26 mouse cellular contexts compared by ENCODE assay signal in the genomic region with DNA sequence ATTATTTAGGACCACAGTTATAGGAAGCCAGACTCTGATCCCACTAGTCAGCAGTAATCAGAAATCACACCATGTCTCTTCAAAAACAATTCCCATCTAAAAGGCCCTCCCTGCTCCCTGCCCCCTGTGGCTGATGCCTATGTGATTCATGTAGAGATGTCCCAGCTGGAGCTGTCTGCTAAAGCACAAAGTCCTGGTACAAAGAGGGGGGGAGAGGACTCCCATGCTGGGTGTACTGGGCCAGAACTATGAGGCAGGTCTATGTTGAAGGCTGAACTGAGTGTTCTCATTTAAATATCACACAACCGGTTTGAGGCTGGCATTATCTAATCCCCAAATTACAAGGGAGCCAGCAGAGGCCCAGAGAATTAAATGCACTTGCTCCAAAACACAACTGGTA.
DNase-seq lines count a peak whose midpoint lies in the region; ATAC-seq and TF ChIP-seq lines count a peak whose summit lies in the region.
"Had no signal": no experiment of that assay in that cellular context is flagged by ENCODE, and none has a peak within 500 bp of the region (broad histone marks: within the 10 kb centered on the region; RNA-seq: fewer than 3 reads in every experiment).

No protein-coding gene starts in this region.

- H3K9me3 ChIP-seq in forebrain, postnatal 0 days (ENCODE audit: low read length) = no peaks in the 10 kb centered on the region
- H3K9me3 ChIP-seq in forebrain, embryonic 15.5 days = no peaks in the 10 kb centered on the region
- no peaks in the 10 kb centered on the region for H3K9me3 ChIP-seq in kidney, embryonic 15.5 days (replicated peaks)
- H3K9me3 ChIP-seq in lung, postnatal 0 days (ENCODE audit: low read length) = no peaks in the 10 kb centered on the region
- H3K9me3 ChIP-seq: embryonic facial prominence, embryonic 15.5 days; heart, embryonic 10.5 days; hindbrain, embryonic 15.5 days; limb, embryonic 12.5 days; midbrain, embryonic 10.5 days; neural tube, embryonic 13.5 days; stomach, embryonic 15.5 days had no signal

- TF ChIP-seq POLR2A in olfactory bulb, adult 2 months (IDR thresholded peaks at IDR 0.05; ENCODE audit: insufficient read depth, low read depth, low read length) = no peak

- TF ChIP-seq CTCF in forebrain, postnatal 0 days (IDR thresholded peaks at IDR 0.05; ENCODE audit: low read depth) = no peak
- TF ChIP-seq CTCF in lung, postnatal 0 days (IDR thresholded peaks at IDR 0.05) = no peak
- TF ChIP-seq CTCF in olfactory bulb, adult 2 months (IDR thresholded peaks at IDR 0.05; ENCODE audit: insufficient read depth, low read depth, low read length) = no peak

- H3K27me3 ChIP-seq in forebrain, postnatal 0 days (ENCODE audit: insufficient read depth, low read length) = no peaks in the 10 kb centered on the region
- H3K27me3 ChIP-seq in forebrain, embryonic 15.5 days = no peaks in the 10 kb centered on the region
- H3K27me3 ChIP-seq in kidney, embryonic 15.5 days = no peaks in the 10 kb centered on the region
- no peaks in the 10 kb centered on the region for H3K27me3 ChIP-seq in lung, postnatal 0 days (replicated peaks; ENCODE audit: insufficient read depth, low read length)
- H3K27me3 ChIP-seq: embryonic facial prominence, embryonic 15.5 days; hindbrain, embryonic 15.5 days; limb, embryonic 12.5 days; stomach, embryonic 15.5 days had no signal

- 0 out of 2 replicates have a peak overlapping the region, but pooled peaks have one; percentile 77 for H3K27ac ChIP-seq in forebrain, postnatal 0 days (ENCODE audit: low read depth, low read length)
- no peak overlapping the region for H3K27ac ChIP-seq in forebrain, embryonic 15.5 days (replicated peaks)
- no peak overlapping the region for H3K27ac ChIP-seq in kidney, embryonic 15.5 days
- no peak overlapping the region for H3K27ac ChIP-seq in lung, postnatal 0 days (ENCODE audit: low read length)
- peak overlapping the region; percentile 83 for H3K27ac ChIP-seq in olfactory bulb, adult 2 months (ENCODE audit: insufficient read depth, low read depth, low read length)
- H3K27ac ChIP-seq: embryonic facial prominence, embryonic 15.5 days; heart, embryonic 10.5 days; limb, embryonic 12.5 days; macrophage; midbrain, embryonic 10.5 days; neural tube, embryonic 13.5 days; stomach, embryonic 15.5 days had no signal

- H3K9ac ChIP-seq in forebrain, postnatal 0 days = no peak overlapping the region
- H3K9ac ChIP-seq in forebrain, embryonic 15.5 days (replicated peaks) = no peak overlapping the region
- H3K9ac ChIP-seq in kidney, embryonic 15.5 days = no peak overlapping the region
- no peak overlapping the region for H3K9ac ChIP-seq in lung, postnatal 0 days (replicated peaks; ENCODE audit: low read depth)
- H3K9ac ChIP-seq: embryonic facial prominence, embryonic 15.5 days; hindbrain, embryonic 15.5 days; limb, embryonic 12.5 days; liver, postnatal 0 days; neural tube, embryonic 13.5 days; stomach, embryonic 15.5 days had no signal

- no peaks in the 10 kb centered on the region for H3K36me3 ChIP-seq in forebrain, postnatal 0 days (ENCODE audit: insufficient read depth)
- H3K36me3 ChIP-seq in forebrain, embryonic 15.5 days = no peaks in the 10 kb centered on the region
- no peaks in the 10 kb centered on the region for H3K36me3 ChIP-seq in kidney, embryonic 15.5 days
- no peaks in the 10 kb centered on the region for H3K36me3 ChIP-seq in lung, postnatal 0 days (ENCODE audit: insufficient read depth, low read length)
- H3K36me3 ChIP-seq: embryonic facial prominence, embryonic 15.5 days; heart, embryonic 10.5 days; hindbrain, embryonic 15.5 days; limb, embryonic 12.5 days; midbrain, embryonic 10.5 days; neural tube, embryonic 13.5 days; stomach, embryonic 15.5 days had no signal

- no peak overlapping the region for H3K4me2 ChIP-seq in forebrain, postnatal 0 days (ENCODE audit: low read depth)
- no peak overlapping the region for H3K4me2 ChIP-seq in forebrain, embryonic 15.5 days (replicated peaks)
- no peak overlapping the region for H3K4me2 ChIP-seq in kidney, embryonic 15.5 days
- H3K4me2 ChIP-seq in lung, postnatal 0 days (replicated peaks; ENCODE audit: low read depth, low read length) = no peak overlapping the region
- H3K4me2 ChIP-seq: embryonic facial prominence, embryonic 15.5 days; hindbrain, embryonic 15.5 days; limb, embryonic 12.5 days; liver, embryonic 11.5 days; neural tube, embryonic 13.5 days; stomach, embryonic 15.5 days had no signal

- TF ChIP-seq EP300 in lung, postnatal 0 days (IDR thresholded peaks at IDR 0.05) = no peak

- H3K4me1 ChIP-seq in forebrain, postnatal 0 days (ENCODE audit: insufficient read depth) = peaks cover 21% of the 10 kb centered on the region
- peaks cover 21% of the 10 kb centered on the region for H3K4me1 ChIP-seq in forebrain, embryonic 15.5 days
- H3K4me1 ChIP-seq in kidney, embryonic 15.5 days = peaks cover 7% of the 10 kb centered on the region
- H3K4me1 ChIP-seq in lung, postnatal 0 days (ENCODE audit: insufficient read depth, low read depth, low read length) = no peaks in the 10 kb centered on the region
- H3K4me1 ChIP-seq in olfactory bulb, adult 2 months (ENCODE audit: control insufficient read depth, insufficient read depth, low read length) = peaks cover 17% of the 10 kb centered on the region
- H3K4me1 ChIP-seq: embryonic facial prominence, embryonic 15.5 days; heart, embryonic 10.5 days; stomach, embryonic 15.5 days had no signal

- no peak for DNase-seq in forebrain, postnatal 0 days
- peak; percentile 46 for DNase-seq in kidney, postnatal 14 days
- DNase-seq in lung, postnatal 14 days = peak; percentile 17
- no peak for DNase-seq in lung, postnatal 0 days (ENCODE audit: low spot score)
- no peak for DNase-seq in right cerebral cortex, postnatal 25 days
- DNase-seq: adrenal gland, postnatal 14 days; cerebellum, adult 9-10 months; gastrocnemius, postnatal 10 days; liver, postnatal 0 days; right cerebral cortex, adult 18-20 months; thymus, postnatal 25 days had no signal

- H3K4me3 ChIP-seq in forebrain, postnatal 0 days (ENCODE audit: low read depth, low read length) = no peak overlapping the region
- no peak overlapping the region for H3K4me3 ChIP-seq in forebrain, embryonic 15.5 days
- no peak overlapping the region for H3K4me3 ChIP-seq in kidney, embryonic 15.5 days (replicated peaks)
- H3K4me3 ChIP-seq in lung, postnatal 0 days (ENCODE audit: low read depth, low read length) = no peak overlapping the region
- no peak overlapping the region for H3K4me3 ChIP-seq in olfactory bulb, adult 2 months (ENCODE audit: insufficient read depth, low read depth, low read length)
- H3K4me3 ChIP-seq: embryonic facial prominence, embryonic 15.5 days; heart, embryonic 10.5 days; hindbrain, embryonic 15.5 days; limb, embryonic 12.5 days; midbrain, embryonic 10.5 days; myocyte; neural tube, embryonic 13.5 days; stomach, embryonic 15.5 days had no signal

- no peak for ATAC-seq in forebrain, postnatal 0 days
- no peak for ATAC-seq in forebrain, embryonic 15.5 days (replicated peaks)
- ATAC-seq in kidney, embryonic 15.5 days (replicated peaks; ENCODE audit: low FRiP score) = no peak
- no peak for ATAC-seq in lung, postnatal 0 days
- ATAC-seq: CD4-positive, CD25-positive, alpha-beta regulatory T cell, adult 4 months; liver, postnatal 0 days; midbrain, embryonic 16.5 days had no signal

- 21% methylated on average over 1 of the region's 1 CpGs for WGBS in forebrain, postnatal 0 days
- 26% methylated on average over 1 of the region's 1 CpGs for WGBS in forebrain, embryonic 15.5 days
- 52% methylated on average over 1 of the region's 1 CpGs for WGBS in kidney, embryonic 15.5 days
- WGBS in lung, postnatal 0 days = 56% methylated on average over 1 of the region's 1 CpGs
- WGBS in olfactory bulb, adult 2 months = 13% methylated on average over 1 of the region's 1 CpGs

Comparison
In these comparisons a context has a peak if more than half of its experiments do, and no peak if none do; other contexts are left out.
1. DNase-seq: peak in kidney, postnatal 14 days (single experiment) and lung, postnatal 14 days (single experiment); none in forebrain, postnatal 0 days (single experiment), lung, postnatal 0 days (single experiment) and right cerebral cortex, postnatal 25 days (single experiment).
2. H3K27ac ChIP-seq: peak in forebrain, postnatal 0 days (single experiment) and olfactory bulb, adult 2 months (single experiment); none in forebrain, embryonic 15.5 days (single experiment), kidney, embryonic 15.5 days (single experiment) and lung, postnatal 0 days (single experiment).